Mouse (Mus musculus): ENCODE results near the gene S1pr3. TPM values are rescaled to one million over a fixed set of nuclear protein-coding genes. Genes with fewer than 3 reads are reported as not detected.

Gene S1pr3
- 122 and 143 TPM in 2 replicates for polyA plus RNA-seq (2011; ENCODE audit: insufficient read length, low read depth, missing spikeins)

DNA sequence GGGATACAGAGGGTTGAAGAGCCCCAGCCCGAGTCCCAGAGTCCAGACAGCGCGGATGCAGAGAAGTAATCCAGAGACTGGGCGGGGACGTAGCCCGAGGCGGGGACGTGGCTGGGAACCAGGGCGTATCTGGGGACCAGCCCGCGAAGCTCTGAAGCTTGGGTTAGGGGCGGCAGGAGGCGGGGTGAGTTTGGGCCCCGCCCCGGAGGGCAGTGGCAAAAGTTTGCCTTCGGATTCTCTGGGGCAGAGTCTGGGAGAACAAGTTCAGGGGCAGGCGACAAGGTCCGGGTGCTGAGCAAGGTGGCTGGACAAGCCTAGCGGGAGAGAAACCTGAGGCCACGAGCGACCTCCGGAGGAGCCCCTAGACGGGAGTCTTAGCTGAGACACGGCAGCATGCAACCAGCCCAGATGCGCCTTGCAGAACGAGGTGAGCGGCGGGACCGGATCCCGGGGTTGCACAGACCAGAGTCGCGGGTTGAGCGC is at the start of gene S1pr3:
S1pr3 (plus strand) TSS at position 121 of the 483 bp plus-strand sequence.
- Histone ChIP-seq H3K4me1 (ENCODE audit: control insufficient read depth, insufficient read depth, low read length) (peaks cover 10% of the 10 kb centered on the region), H3K4me3 (ENCODE audit: insufficient read depth, low read length) (peak within 1 kb of the TSS; percentile 78), H3K27ac (ENCODE audit: insufficient read depth, low read length) (peak within 1 kb of the TSS; percentile 66)
- TF ChIP-seq POLR2A (IDR thresholded peaks at IDR 0.05; ENCODE audit: low read depth, low read length) (peak; percentile 98), CTCF (IDR thresholded peaks at IDR 0.05; ENCODE audit: borderline replicate concordance, insufficient read depth, low read length) (no peak)

DNA sequence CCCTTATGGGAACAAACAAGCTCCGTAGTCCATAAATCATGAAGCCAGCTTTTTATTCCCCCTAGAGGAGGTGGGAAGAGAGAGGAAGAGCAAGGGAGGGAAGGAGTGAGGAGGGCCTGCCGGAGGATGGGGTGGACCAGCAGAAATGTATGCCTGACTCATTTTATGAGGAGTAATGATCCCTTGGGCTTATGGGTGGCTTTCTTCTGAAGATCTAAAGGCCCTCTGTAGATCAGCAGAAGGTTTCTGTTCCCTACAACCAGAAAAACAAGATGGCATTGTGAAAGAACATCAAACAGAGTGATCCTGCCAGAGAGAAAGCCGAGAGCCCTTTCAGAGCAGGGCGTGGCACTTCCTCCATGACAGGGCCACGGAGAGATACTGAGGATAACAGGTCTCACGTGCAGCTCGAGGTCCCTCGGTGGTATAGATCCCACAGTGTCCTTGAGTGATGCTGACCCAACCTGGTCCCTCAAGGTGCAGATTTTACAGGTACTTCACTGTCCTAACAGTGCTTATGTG is 47.9 kb upstream of the S1pr3 start:
- TF ChIP-seq CTCF (IDR thresholded peaks at IDR 0.05; ENCODE audit: borderline replicate concordance, insufficient read depth, low read length) = no peak
- TF ChIP-seq POLR2A (IDR thresholded peaks at IDR 0.05; ENCODE audit: low read depth, low read length) = no peak
- H3K27ac ChIP-seq (ENCODE audit: insufficient read depth, low read length) = no peak overlapping the region
- H3K4me3 ChIP-seq (ENCODE audit: insufficient read depth, low read length) = no peak overlapping the region
- H3K4me1 ChIP-seq (ENCODE audit: control insufficient read depth, insufficient read depth, low read length) = no peaks in the 10 kb centered on the region

GRCm38 (mm10) chr13:51363390-51363789 is 45.0 kb upstream of the S1pr3 start:
- H3K4me3 ChIP-seq (ENCODE audit: insufficient read depth, low read length) = no peak overlapping the region
- no peak for TF ChIP-seq POLR2A (IDR thresholded peaks at IDR 0.05; ENCODE audit: low read depth, low read length)
- no peak for TF ChIP-seq CTCF (IDR thresholded peaks at IDR 0.05; ENCODE audit: borderline replicate concordance, insufficient read depth, low read length)
- no peak overlapping the region for H3K27ac ChIP-seq (ENCODE audit: insufficient read depth, low read length)
- H3K4me1 ChIP-seq (ENCODE audit: control insufficient read depth, insufficient read depth, low read length) = no peaks in the 10 kb centered on the region

GRCm38 (mm10) chr13:51363985-51364384 is 44.5 kb upstream of the S1pr3 start:
- TF ChIP-seq CTCF (IDR thresholded peaks at IDR 0.05; ENCODE audit: borderline replicate concordance, insufficient read depth, low read length) (no peak), POLR2A (IDR thresholded peaks at IDR 0.05; ENCODE audit: low read depth, low read length) (no peak)
- Histone ChIP-seq H3K4me1 (ENCODE audit: control insufficient read depth, insufficient read depth, low read length) (no peaks in the 10 kb centered on the region), H3K4me3 (ENCODE audit: insufficient read depth, low read length) (no peak overlapping the region), H3K27ac (ENCODE audit: insufficient read depth, low read length) (no peak overlapping the region)

DNA sequence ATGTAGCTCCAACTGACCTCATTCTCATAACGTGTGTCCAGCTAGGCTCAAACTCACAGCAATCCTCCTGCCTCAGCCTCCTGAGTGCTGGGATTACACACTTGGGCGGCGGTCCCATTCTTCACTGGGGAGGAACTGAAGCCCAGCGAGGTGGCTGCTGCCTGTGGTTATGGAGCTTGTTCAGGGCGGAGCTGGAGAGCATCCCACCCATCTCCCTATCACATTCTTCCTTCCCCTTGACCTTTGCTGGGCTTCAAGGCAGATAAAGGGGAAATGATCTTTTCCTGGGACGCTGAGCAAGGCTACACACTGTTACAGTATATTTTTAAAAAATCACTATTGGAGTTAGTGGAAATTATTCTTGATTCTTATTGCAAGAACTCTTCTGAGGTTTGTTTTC is 43.2 kb upstream of the S1pr3 start:
- Histone ChIP-seq H3K27ac (ENCODE audit: insufficient read depth, low read length) (no peak overlapping the region), H3K4me1 (ENCODE audit: control insufficient read depth, insufficient read depth, low read length) (no peaks in the 10 kb centered on the region), H3K4me3 (ENCODE audit: insufficient read depth, low read length) (no peak overlapping the region)
- no peak for TF ChIP-seq CTCF (IDR thresholded peaks at IDR 0.05; ENCODE audit: borderline replicate concordance, insufficient read depth, low read length)
- TF ChIP-seq POLR2A (IDR thresholded peaks at IDR 0.05; ENCODE audit: low read depth, low read length) = no peak

DNA sequence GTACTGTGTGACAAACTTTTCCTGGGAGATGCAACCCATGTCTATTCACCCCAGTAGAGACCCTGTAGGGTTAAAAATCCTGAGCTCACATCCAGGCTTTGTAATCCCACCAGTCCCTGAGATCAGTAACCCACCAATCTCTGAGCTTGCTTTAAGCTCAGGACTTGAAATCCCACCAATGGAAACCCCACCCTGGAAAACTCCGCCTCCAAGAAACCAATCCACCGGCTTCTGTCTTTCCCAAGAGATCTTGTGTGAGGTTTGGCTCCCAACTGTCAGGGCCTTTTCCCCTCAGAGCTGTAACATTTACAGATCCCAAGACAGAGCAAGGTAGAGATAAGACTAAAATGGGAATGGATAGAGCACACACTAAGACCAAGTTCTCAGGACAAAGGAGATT is 40.1 kb upstream of the S1pr3 start:
- no peak overlapping the region for H3K27ac ChIP-seq (ENCODE audit: insufficient read depth, low read length)
- H3K4me3 ChIP-seq (ENCODE audit: insufficient read depth, low read length) = no peak overlapping the region
- H3K4me1 ChIP-seq (ENCODE audit: control insufficient read depth, insufficient read depth, low read length) = no peaks in the 10 kb centered on the region
- TF ChIP-seq CTCF (IDR thresholded peaks at IDR 0.05; ENCODE audit: borderline replicate concordance, insufficient read depth, low read length) (no peak), POLR2A (IDR thresholded peaks at IDR 0.05; ENCODE audit: low read depth, low read length) (no peak)

GRCm38 (mm10) chr13:51369354-51369753 is 39.1 kb upstream of the S1pr3 start:
- no peak overlapping the region for H3K27ac ChIP-seq (ENCODE audit: insufficient read depth, low read length)
- H3K4me1 ChIP-seq (ENCODE audit: control insufficient read depth, insufficient read depth, low read length) = no peaks in the 10 kb centered on the region
- no peak for TF ChIP-seq CTCF (IDR thresholded peaks at IDR 0.05; ENCODE audit: borderline replicate concordance, insufficient read depth, low read length)
- TF ChIP-seq POLR2A (IDR thresholded peaks at IDR 0.05; ENCODE audit: low read depth, low read length) = no peak
- no peak overlapping the region for H3K4me3 ChIP-seq (ENCODE audit: insufficient read depth, low read length)

DNA sequence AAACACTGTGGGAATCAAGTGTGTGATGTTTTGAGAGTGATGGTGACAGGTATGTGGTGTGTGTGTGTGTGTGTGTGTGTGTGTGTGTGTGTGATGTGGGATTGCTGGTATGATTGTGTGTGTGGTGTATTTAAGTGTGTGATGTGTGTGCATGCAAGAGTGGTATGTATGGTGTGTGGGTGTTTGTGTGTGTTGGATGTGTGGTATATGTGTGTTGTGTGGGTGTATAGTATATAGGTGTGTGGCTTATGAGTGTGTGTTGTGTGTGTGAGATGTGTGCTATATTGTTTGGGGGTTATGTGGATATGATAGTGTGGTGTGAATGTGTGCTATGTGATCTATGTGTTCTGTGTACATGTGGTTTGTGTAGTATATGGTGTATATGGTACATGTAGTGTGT is 35.4 kb upstream of the S1pr3 start:
- 0 out of 2 replicates have a peak, but pooled peaks have one; percentile 1 for TF ChIP-seq CTCF (IDR thresholded peaks at IDR 0.05; ENCODE audit: borderline replicate concordance, insufficient read depth, low read length)
- TF ChIP-seq POLR2A (IDR thresholded peaks at IDR 0.05; ENCODE audit: low read depth, low read length) = no peak
- no peak overlapping the region for H3K4me3 ChIP-seq (ENCODE audit: insufficient read depth, low read length)
- no peaks in the 10 kb centered on the region for H3K4me1 ChIP-seq (ENCODE audit: control insufficient read depth, insufficient read depth, low read length)
- H3K27ac ChIP-seq (ENCODE audit: insufficient read depth, low read length) = no peak overlapping the region

- H3K27ac ChIP-seq (ENCODE audit: insufficient read depth, low read length) = no peak overlapping the region
- TF ChIP-seq CTCF (IDR thresholded peaks at IDR 0.05; ENCODE audit: borderline replicate concordance, insufficient read depth, low read length) (no peak), POLR2A (IDR thresholded peaks at IDR 0.05; ENCODE audit: low read depth, low read length) (no peak)
Observed at GRCm38 (mm10) chr13:51374026-51374807, 34.2 kb upstream of the S1pr3 start.

GRCm38 (mm10) chr13:51378126-51378525 is 30.3 kb upstream of the S1pr3 start:
- TF ChIP-seq CTCF (IDR thresholded peaks at IDR 0.05; ENCODE audit: borderline replicate concordance, insufficient read depth, low read length) (no peak), POLR2A (IDR thresholded peaks at IDR 0.05; ENCODE audit: low read depth, low read length) (no peak)
- Histone ChIP-seq H3K4me1 (ENCODE audit: control insufficient read depth, insufficient read depth, low read length) (0 out of 2 replicates have a peak, but pooled peaks cover 3% of the 10 kb centered on the region), H3K27ac (ENCODE audit: insufficient read depth, low read length) (no peak overlapping the region), H3K4me3 (ENCODE audit: insufficient read depth, low read length) (no peak overlapping the region)

More at GRCm38 (mm10) chr13:51374026-51374807, 34.2 kb upstream of the S1pr3 start:
- Histone ChIP-seq H3K4me1 (ENCODE audit: control insufficient read depth, insufficient read depth, low read length) (no peaks in the 10 kb centered on the region), H3K4me3 (ENCODE audit: insufficient read depth, low read length) (no peak overlapping the region)
